Mouse (Mus musculus) cerebellum, adult 9-10 months (tissue): ENCODE measurements around the gene Rbfox3.

Experiments used
- DNase-seq: peaks from one replicate; pipeline ENCODE4 v3.0.0; 2022

The Rbfox3 gene

GRCm38 (mm10) chr11:118905656-118906055 lies 5.7 kb downstream of the Rbfox3 start:
- DNase-seq, result peak; percentile 58

GRCm38 (mm10) chr11:118904253-118904652 lies 7.1 kb downstream of the Rbfox3 start:
- peak; percentile 67 for DNase-seq

GRCm38 (mm10) chr11:118899771-118900545 lies 11.4 kb downstream of the Rbfox3 start:
- peak; percentile 72 for DNase-seq

- DNase-seq, result peak; percentile 47
Measured at GRCm38 (mm10) chr11:118898643-118899042, 12.8 kb downstream of the Rbfox3 start.

- DNase-seq, result no peak
Measured at GRCm38 (mm10) chr11:118898156-118898555, 13.2 kb downstream of the Rbfox3 start.

- no peak for DNase-seq
Measured at GRCm38 (mm10) chr11:118897114-118897841, 14.1 kb downstream of the Rbfox3 start.

GRCm38 (mm10) chr11:118896032-118896675 lies 15.2 kb downstream of the Rbfox3 start:
- no peak for DNase-seq

- DNase-seq, result no peak
Measured at GRCm38 (mm10) chr11:118894835-118895234, 16.6 kb downstream of the Rbfox3 start.

GRCm38 (mm10) chr11:118894196-118894595 lies 17.2 kb downstream of the Rbfox3 start:
- DNase-seq, result no peak

GRCm38 (mm10) chr11:118892876-118893275 lies 18.5 kb downstream of the Rbfox3 start:
- no peak for DNase-seq

- peak; percentile 99 for DNase-seq
Measured at GRCm38 (mm10) chr11:118891516-118891915, 19.9 kb downstream of the Rbfox3 start.

- DNase-seq, result peak; percentile 74
Measured at GRCm38 (mm10) chr11:118890992-118891398, 20.4 kb downstream of the Rbfox3 start.

- peak; percentile 58 for DNase-seq
Measured at GRCm38 (mm10) chr11:118890474-118890873, 20.9 kb downstream of the Rbfox3 start.

- peak; percentile 75 for DNase-seq
Measured at GRCm38 (mm10) chr11:118889500-118889899, 21.9 kb downstream of the Rbfox3 start.

- DNase-seq, result peak; percentile 67
Measured at GRCm38 (mm10) chr11:118888426-118888825, 23.0 kb downstream of the Rbfox3 start.

- DNase-seq, result no peak
Measured at GRCm38 (mm10) chr11:118887206-118887605, 24.2 kb downstream of the Rbfox3 start.

- DNase-seq, result no peak
Measured at GRCm38 (mm10) chr11:118886269-118886965, 25.0 kb downstream of the Rbfox3 start.

- DNase-seq, result no peak
Measured at GRCm38 (mm10) chr11:118885604-118886003, 25.8 kb downstream of the Rbfox3 start.

GRCm38 (mm10) chr11:118885135-118885534 lies 26.3 kb downstream of the Rbfox3 start:
- DNase-seq, result no peak

- DNase-seq, result peak; percentile 98
Measured at GRCm38 (mm10) chr11:118883143-118883542, 28.3 kb downstream of the Rbfox3 start.

- no peak for DNase-seq
Measured at GRCm38 (mm10) chr11:118881786-118882495, 29.5 kb downstream of the Rbfox3 start.

GRCm38 (mm10) chr11:118879466-118880150 lies 31.8 kb downstream of the Rbfox3 start:
- DNase-seq, result peak; percentile 94
